Mouse (Mus musculus): ENCODE measurements around the gene Gm5478. TPM values are rescaled to one million over a fixed set of nuclear protein-coding genes. Genes with fewer than 3 reads are reported as not detected.
"Not testable (repeated sequence)": the region's sequence is repeated elsewhere in the genome, so short reads cannot be mapped to it uniquely, and the experiment has no call there.

The Gm5478 gene
- polyA plus RNA-seq (2012; rRNA removed) = not detected in 2 replicates

DNA sequence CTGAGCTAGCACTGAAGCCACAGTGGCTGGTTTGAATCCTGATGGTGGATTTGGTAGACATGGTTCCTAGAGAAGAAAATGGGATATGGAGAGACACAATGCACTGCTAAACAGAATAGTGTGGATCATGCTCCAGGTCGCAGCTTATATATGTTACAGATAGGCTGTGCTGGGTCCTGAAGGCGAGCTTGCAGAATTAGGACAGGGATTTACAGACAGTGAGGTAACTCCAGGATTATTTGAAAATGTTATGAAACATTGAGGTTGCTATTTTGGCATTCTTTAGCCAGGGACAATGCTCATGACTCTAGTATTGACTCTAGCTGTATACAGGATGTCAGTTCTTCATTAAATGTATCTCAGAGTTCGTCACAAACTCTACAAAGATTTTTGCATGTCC lies at the start of gene Gm5478:
Gene Gm5478 (minus strand): TSS at position 101 of the 400 bp plus-strand sequence.
- H3K27ac ChIP-seq (ENCODE audit: insufficient read depth, low read length) = no peak within 1 kb of the TSS
- TF ChIP-seq POLR2A (IDR thresholded peaks at IDR 0.05; ENCODE audit: extremely low read depth, insufficient read depth, low read length) (no peak), CTCF (IDR thresholded peaks at IDR 0.05; ENCODE audit: extremely low read depth, insufficient read depth, low read length) (no peak)
- H3K4me1 ChIP-seq (ENCODE audit: control insufficient read depth, insufficient read depth, low read length) = no peaks in the 10 kb centered on the region
- H3K4me3 ChIP-seq (ENCODE audit: insufficient read depth, low read length) = no peak within 1 kb of the TSS

- Histone ChIP-seq H3K4me3 (ENCODE audit: insufficient read depth, low read length) (no peak within 1 kb of the TSS), H3K4me1 (ENCODE audit: control insufficient read depth, insufficient read depth, low read length) (no peaks in the 10 kb centered on the region), H3K27ac (ENCODE audit: insufficient read depth, low read length) (no peak within 1 kb of the TSS)
- no peak for TF ChIP-seq POLR2A (IDR thresholded peaks at IDR 0.05; ENCODE audit: extremely low read depth, insufficient read depth, low read length)
- TF ChIP-seq CTCF (IDR thresholded peaks at IDR 0.05; ENCODE audit: extremely low read depth, insufficient read depth, low read length) = no peak
These were observed 47.0 kb upstream of the Gm5478 start, which contains the start of gene Krt6a for GRCm38 (mm10) chr15:101694207-101694606. TSS of gene Krt6a (minus strand) at chr15:101694307.

GRCm38 (mm10) chr15:101690460-101690859 lies 43.3 kb upstream of the Gm5478 start:
- not testable (repeated sequence) for H3K4me1 ChIP-seq (ENCODE audit: control insufficient read depth, insufficient read depth, low read length); H3K27ac ChIP-seq (ENCODE audit: insufficient read depth, low read length); H3K4me3 ChIP-seq (ENCODE audit: insufficient read depth, low read length)

DNA sequence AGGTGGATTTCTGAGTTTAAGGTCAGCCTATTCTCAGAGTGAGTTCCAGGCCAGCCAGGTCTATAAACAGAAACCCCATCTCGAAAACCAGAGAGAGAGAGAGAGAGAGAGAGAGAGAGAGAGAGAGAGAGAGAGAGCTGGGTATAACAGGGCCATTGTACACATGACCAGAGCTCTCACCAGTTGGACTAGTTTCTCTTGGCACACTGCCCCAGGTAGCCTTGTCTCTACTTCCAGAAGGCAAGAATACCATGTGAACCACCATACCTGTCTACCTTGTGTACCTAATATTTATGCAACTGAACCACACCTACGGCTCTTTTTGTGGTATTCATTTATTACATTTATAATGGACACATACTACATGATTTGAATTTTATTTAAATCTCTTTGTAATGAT lies 41.0 kb upstream of the Gm5478 start:
- TF ChIP-seq POLR2A (IDR thresholded peaks at IDR 0.05; ENCODE audit: extremely low read depth, insufficient read depth, low read length) (no peak), CTCF (IDR thresholded peaks at IDR 0.05; ENCODE audit: extremely low read depth, insufficient read depth, low read length) (no peak)
- Histone ChIP-seq H3K4me1 (ENCODE audit: control insufficient read depth, insufficient read depth, low read length) (no peaks in the 10 kb centered on the region), H3K27ac (ENCODE audit: insufficient read depth, low read length) (no peak overlapping the region), H3K4me3 (ENCODE audit: insufficient read depth, low read length) (no peak overlapping the region)

GRCm38 (mm10) chr15:101680187-101680586 lies 33.0 kb upstream of the Gm5478 start, which contains the start of gene Krt6b:
TSS of gene Krt6b (minus strand) at chr15:101680287.
- no peak for TF ChIP-seq POLR2A (IDR thresholded peaks at IDR 0.05; ENCODE audit: extremely low read depth, insufficient read depth, low read length)
- no peak for TF ChIP-seq CTCF (IDR thresholded peaks at IDR 0.05; ENCODE audit: extremely low read depth, insufficient read depth, low read length)
- no peaks in the 10 kb centered on the region for H3K4me1 ChIP-seq (ENCODE audit: control insufficient read depth, insufficient read depth, low read length)
- no peak within 1 kb of the TSS for H3K4me3 ChIP-seq (ENCODE audit: insufficient read depth, low read length)
- H3K27ac ChIP-seq (ENCODE audit: insufficient read depth, low read length) = no peak within 1 kb of the TSS

DNA sequence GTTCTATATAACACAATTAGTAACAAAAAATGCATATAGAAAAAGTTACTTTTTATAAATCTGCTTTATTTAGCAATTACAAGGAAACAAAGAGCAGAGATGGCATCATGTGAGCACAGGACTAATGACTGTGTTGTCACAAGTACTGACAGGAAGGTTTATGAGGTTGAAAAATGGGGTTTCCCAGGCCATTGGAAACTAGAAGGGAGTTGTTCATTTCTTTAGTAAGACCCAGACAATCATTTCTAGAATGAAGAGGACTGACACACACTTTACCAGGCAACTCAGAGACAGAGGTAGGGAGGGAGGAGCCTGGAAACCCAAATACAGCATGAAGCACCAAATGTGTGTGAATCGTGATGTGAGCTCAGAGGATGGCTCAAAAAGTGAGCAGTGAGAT lies 28.8 kb upstream of the Gm5478 start:
- Histone ChIP-seq H3K27ac (ENCODE audit: insufficient read depth, low read length) (no peak overlapping the region), H3K4me3 (ENCODE audit: insufficient read depth, low read length) (no peak overlapping the region), H3K4me1 (ENCODE audit: control insufficient read depth, insufficient read depth, low read length) (no peaks in the 10 kb centered on the region)
- no peak for TF ChIP-seq CTCF (IDR thresholded peaks at IDR 0.05; ENCODE audit: extremely low read depth, insufficient read depth, low read length)

DNA sequence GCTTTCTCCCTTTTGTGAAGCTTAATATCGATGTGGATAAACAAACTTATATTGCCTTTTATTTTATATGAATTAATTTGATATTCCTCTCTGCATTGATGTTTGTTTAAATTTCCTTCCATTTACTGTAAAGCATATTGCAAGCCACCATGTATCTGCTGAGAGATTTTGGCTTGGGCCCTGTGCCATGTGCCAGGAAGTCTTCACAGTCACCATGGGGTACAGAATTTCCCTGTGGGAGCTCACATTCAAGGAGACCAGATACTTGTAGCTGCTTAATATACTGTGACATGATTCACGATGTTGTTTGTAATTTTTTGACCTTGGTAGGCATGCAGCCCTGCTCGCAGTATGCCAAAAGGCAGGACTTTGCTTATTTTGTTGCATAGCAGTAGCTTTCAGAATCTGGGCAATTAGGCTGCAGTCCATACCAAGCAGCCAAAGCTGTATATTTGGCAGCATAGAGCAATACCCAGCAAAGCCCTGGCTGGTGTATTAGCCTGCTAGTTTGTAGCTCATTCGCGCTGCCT lies 5.6 kb upstream of the Gm5478 start:
- Histone ChIP-seq H3K4me3 (ENCODE audit: insufficient read depth, low read length) (no peak overlapping the region), H3K27ac (ENCODE audit: insufficient read depth, low read length) (no peak overlapping the region), H3K4me1 (ENCODE audit: control insufficient read depth, insufficient read depth, low read length) (no peaks in the 10 kb centered on the region)
- no peak for TF ChIP-seq POLR2A (IDR thresholded peaks at IDR 0.05; ENCODE audit: extremely low read depth, insufficient read depth, low read length)
- TF ChIP-seq CTCF (IDR thresholded peaks at IDR 0.05; ENCODE audit: extremely low read depth, insufficient read depth, low read length) = no peak

DNA sequence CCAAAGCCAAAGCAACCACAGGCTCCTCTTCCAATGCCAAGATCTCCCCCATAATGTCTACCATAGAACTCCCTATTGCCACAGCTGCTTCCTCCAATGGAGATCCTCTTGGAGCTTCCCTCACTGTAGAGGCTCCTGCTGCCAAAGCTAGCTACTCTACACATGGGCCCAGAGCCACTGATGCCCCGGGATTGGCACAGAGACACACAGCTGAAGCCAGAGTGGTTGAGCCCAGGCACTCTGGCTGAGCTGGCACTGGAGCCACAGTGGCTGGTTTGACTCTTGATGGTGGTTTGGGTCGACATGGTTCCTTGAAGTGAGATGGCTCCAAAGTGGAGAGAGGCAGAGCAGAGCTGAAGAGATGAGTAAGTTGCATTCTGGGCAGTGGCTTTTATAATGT lies 19.3 kb downstream of the Gm5478 start, which contains the start of gene Gm5414:
Gene Gm5414 (minus strand): TSS at position 305 of the 400 bp plus-strand sequence.
- Histone ChIP-seq H3K4me1 (ENCODE audit: control insufficient read depth, insufficient read depth, low read length) (no peaks in the 10 kb centered on the region), H3K4me3 (ENCODE audit: insufficient read depth, low read length) (no peak within 1 kb of the TSS), H3K27ac (ENCODE audit: insufficient read depth, low read length) (no peak within 1 kb of the TSS)
- no peak for TF ChIP-seq CTCF (IDR thresholded peaks at IDR 0.05; ENCODE audit: extremely low read depth, insufficient read depth, low read length)
- no peak for TF ChIP-seq POLR2A (IDR thresholded peaks at IDR 0.05; ENCODE audit: extremely low read depth, insufficient read depth, low read length)

DNA sequence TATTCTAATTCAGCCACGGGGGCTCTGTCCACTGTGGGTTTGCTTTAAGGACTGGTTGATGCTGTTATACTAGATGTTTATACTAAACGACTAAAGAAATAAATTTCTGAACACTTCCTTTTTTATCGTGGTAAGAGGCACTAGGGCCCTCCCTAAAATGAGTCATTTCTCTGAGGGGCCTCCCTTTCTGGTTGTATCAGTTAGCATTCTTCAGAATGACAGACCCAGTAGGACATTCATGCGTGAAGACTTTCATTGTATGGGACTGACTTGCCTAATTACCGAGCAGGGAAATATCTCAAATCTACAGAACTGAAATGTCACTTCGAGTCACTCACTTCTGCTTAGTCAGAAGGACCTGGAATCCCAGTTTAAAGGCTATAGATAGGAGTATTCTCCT lies 48.1 kb downstream of the Gm5478 start:
- H3K27ac ChIP-seq (ENCODE audit: insufficient read depth, low read length) = no peak overlapping the region
- H3K4me3 ChIP-seq (ENCODE audit: insufficient read depth, low read length) = no peak overlapping the region
- no peaks in the 10 kb centered on the region for H3K4me1 ChIP-seq (ENCODE audit: control insufficient read depth, insufficient read depth, low read length)
- TF ChIP-seq CTCF (IDR thresholded peaks at IDR 0.05; ENCODE audit: extremely low read depth, insufficient read depth, low read length) (no peak), POLR2A (IDR thresholded peaks at IDR 0.05; ENCODE audit: extremely low read depth, insufficient read depth, low read length) (no peak)

Other genes starting within 250 kb of the Gm5478 start
- gene Krt7, start 236.3 kb downstream of the Gm5478 start, polyA plus RNA-seq (2012; rRNA removed) = 0.33 and 0.36 TPM in 2 replicates
- 0.09 TPM in 1 of 2 replicates, not detected in the other for gene Krt87, start 208.6 kb downstream of the Gm5478 start, polyA plus RNA-seq (2012; rRNA removed)
- 0.13 TPM in 1 of 2 replicates, not detected in the other for gene Krt88, start 199.6 kb downstream of the Gm5478 start, polyA plus RNA-seq (2012; rRNA removed)
- not detected in 2 replicates for gene Krt81, start 183.6 kb downstream of the Gm5478 start, polyA plus RNA-seq (2012; rRNA removed)
- gene Krt86, start 173.9 kb downstream of the Gm5478 start, polyA plus RNA-seq (2012; rRNA removed) = not detected in 2 replicates
- not detected in 2 replicates for gene Krt83, start 155.9 kb downstream of the Gm5478 start, polyA plus RNA-seq (2012; rRNA removed)
- not detected in 2 replicates for gene Gm49425, start 130.1 kb downstream of the Gm5478 start, polyA plus RNA-seq (2012; rRNA removed)
- gene Krt84, start 114.6 kb downstream of the Gm5478 start, polyA plus RNA-seq (2012; rRNA removed) = not detected in 2 replicates
- not detected in 2 replicates for gene Krt82, start 96.7 kb downstream of the Gm5478 start, polyA plus RNA-seq (2012; rRNA removed)
- 0.04 TPM in 1 of 2 replicates, not detected in the other for gene Krt90, start 84.4 kb downstream of the Gm5478 start, polyA plus RNA-seq (2012; rRNA removed)
- gene Krt75, start 73.5 kb downstream of the Gm5478 start, polyA plus RNA-seq (2012; rRNA removed) = not detected in 2 replicates
- gene Gm5414, start 19.2 kb downstream of the Gm5478 start, polyA plus RNA-seq (2012; rRNA removed) = not detected in 2 replicates
- not detected in 2 replicates for gene Krt6b, start 32.9 kb upstream of the Gm5478 start, polyA plus RNA-seq (2012; rRNA removed)
- gene Krt6a, start 46.9 kb upstream of the Gm5478 start, polyA plus RNA-seq (2012; rRNA removed) = not detected in 2 replicates
- 0.11 TPM in 1 of 2 replicates, not detected in the other for gene Krt5, start 65.5 kb upstream of the Gm5478 start, polyA plus RNA-seq (2012; rRNA removed)
- not detected in 2 replicates for gene Krt71, start 95.7 kb upstream of the Gm5478 start, polyA plus RNA-seq (2012; rRNA removed)
- not detected in 2 replicates for gene Krt72, start 139.1 kb upstream of the Gm5478 start, polyA plus RNA-seq (2012; rRNA removed)
- gene Krt73, start 155.0 kb upstream of the Gm5478 start, polyA plus RNA-seq (2012; rRNA removed) = 1.4 and 1.5 TPM in 2 replicates
- 0.08 and 0.53 TPM in 2 replicates for gene Krt2, start 170.8 kb upstream of the Gm5478 start, polyA plus RNA-seq (2012; rRNA removed)
- gene Krt1, start 203.4 kb upstream of the Gm5478 start, polyA plus RNA-seq (2012; rRNA removed) = 2.8 and 3.9 TPM in 2 replicates
- gene Krt77, start 222.3 kb upstream of the Gm5478 start, polyA plus RNA-seq (2012; rRNA removed) = 4.8 and 6.3 TPM in 2 replicates
- not detected in 2 replicates for gene Krt76, start 245.5 kb upstream of the Gm5478 start, polyA plus RNA-seq (2012; rRNA removed)